Mouse (Mus musculus) thymus, postnatal 0 days (tissue): Measurements from ENCODE around the gene Lasp1. TPM values are rescaled to one million over a fixed set of nuclear protein-coding genes. Genes with fewer than 3 reads are reported as not detected.
"Not testable (repeated sequence)": the region's sequence is repeated elsewhere in the genome, so short reads cannot be mapped to it uniquely, and the experiment has no call there.

Experiments used
- DNase-seq: peaks from one replicate; pipeline ENCODE4 v3.0.0-alpha.2; 2015; ENCODE audit warnings: low spot score
- polyA plus RNA-seq: library from polyadenylated mRNA; unstranded; fragments of >200 nt; fragmentation: Nextera tagmentation; extraction: Ambion mirVana; gene quantifications from 2 replicates; pipeline ENCODE4 v1.2.1, GENCODE M21; 2015

Gene Lasp1
- polyA plus RNA-seq, 1 experiment from 2014 or later = 98.7 TPM

DNA sequence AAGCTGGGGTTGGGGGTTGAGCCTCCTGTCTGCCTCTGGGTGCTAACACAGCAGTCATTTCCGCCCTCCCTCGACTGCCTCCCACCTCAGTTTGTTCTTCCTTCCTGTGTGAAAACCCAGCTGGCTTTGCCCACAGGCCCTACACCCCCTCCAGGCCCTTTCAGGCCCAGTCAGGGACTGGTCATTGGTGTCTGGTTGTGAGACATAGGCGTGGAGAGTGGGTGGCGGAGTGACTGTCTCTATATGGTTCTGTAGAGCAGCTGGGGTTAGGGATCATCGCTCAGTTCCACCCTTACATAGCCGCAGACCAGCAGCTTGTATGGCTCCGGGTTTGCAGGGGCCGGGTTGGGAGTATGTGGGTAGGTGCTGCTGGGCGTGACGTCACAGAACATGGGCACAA, 26.5 kb downstream of the Lasp1 start:
- DNase-seq = peak; percentile 85

- peak; percentile 71 for DNase-seq
Observed at GRCm38 (mm10) chr11:97825971-97826370, 27.2 kb downstream of the Lasp1 start.

DNA sequence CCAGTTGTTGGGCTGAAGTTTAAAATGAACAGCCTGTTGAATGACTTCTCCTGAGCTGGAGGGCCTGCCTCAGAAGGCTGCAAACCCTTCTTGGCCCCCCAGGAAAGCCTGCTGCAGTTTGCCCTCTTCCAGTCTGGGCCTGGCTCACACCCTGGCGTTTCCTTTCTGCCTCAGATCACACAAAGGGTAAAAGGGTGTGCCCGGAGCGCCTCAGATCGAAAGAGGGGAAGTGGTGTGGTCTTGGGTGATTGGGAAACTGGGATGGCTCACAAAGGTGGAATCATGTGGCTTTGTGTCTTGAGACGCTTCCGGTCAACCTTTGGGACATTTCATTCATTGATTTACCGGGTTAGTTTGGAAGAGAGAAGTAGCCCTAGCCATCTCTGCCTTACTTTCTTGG, 27.6 kb downstream of the Lasp1 start:
- peak; percentile 42 for DNase-seq

DNA sequence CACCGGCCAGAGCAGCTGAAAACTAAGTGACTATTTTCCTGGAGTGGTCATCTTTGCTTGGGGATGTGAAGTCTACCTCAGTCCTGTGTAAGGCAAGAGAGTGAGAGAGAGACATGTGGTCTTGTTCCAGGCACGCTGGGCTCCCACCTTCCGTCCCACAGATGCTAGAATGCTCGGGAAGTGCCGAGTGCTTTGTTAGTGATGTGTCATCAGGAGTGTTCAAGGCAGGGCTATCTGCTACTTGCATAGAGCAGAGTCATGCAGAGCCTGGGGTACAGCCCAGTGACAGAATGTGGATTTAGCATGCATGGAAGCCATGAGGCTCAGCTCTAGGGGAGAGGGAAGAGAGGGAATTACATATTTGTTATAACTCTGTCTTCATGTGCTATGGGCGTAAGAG, 28.9 kb downstream of the Lasp1 start:
- DNase-seq = no peak

DNA sequence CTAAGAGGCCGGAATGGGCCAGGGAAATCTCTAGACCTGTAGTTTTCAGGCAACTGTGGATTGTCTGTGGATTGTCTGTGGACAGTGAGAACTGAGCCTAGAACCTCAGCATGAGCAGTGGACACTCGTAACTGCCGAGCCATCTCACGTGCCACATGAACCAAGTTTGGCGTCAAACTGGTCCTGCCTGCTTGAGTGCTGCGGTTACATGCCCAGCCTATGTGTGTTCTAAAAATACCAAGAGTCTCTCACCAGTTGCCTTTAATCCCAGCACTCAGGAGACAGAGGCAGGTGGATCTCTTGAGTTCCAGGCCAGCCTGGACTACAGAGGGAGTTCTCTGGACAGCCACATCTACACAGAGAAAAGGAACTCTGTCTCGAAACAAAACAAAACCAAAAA, 30.6 kb downstream of the Lasp1 start:
- no peak for DNase-seq

DNA sequence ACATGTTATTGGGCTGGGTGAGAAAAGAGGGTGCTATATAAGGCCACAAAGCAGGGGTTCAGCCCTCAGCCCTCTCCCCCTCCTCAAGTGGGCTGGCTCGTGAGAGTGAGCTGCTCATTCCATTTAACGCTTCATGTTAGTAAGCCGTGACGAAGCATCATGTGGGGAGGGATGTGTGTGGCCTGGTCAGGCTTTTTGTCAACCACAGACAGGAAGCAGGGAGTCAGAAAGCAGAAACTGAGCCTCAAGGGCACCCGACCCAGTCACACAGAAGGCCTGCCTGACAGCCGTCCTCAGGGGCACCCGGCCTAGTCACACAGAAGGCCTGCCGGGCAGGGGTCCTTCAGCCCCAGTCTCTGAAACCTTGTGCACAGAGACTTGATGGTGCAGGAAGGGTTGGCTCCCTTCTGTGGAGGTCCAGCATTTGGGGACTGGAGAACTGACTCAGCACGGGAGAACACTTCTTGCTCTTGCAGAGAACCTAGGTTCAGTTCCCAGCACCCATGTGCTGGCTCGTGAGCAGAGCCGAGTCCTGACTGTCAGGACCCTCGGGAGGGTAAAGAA, 31.2 kb downstream of the Lasp1 start:
- no peak for DNase-seq

GRCm38 (mm10) chr11:97830501-97830900, 31.7 kb downstream of the Lasp1 start:
- DNase-seq = no peak

DNA sequence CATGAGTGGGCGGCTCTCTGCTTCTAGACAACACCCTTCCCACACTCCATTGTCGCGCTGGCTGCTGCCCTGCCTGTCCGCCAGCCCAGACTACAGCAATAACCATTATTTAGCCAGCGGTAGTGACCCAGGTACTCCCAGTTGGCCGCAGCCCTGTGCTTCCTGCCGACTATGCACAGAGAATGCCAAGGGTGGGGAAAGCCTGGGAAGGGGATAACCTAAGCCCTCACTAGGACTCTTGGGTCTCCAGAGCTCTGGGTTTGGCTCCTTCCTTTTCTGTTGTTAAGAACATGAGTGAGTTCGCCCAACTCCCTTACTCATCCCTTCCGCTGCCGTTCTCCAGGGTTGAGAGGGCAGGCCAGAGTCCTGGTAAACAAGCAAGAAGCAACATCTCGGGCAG, 33.2 kb downstream of the Lasp1 start:
- no peak for DNase-seq

DNA sequence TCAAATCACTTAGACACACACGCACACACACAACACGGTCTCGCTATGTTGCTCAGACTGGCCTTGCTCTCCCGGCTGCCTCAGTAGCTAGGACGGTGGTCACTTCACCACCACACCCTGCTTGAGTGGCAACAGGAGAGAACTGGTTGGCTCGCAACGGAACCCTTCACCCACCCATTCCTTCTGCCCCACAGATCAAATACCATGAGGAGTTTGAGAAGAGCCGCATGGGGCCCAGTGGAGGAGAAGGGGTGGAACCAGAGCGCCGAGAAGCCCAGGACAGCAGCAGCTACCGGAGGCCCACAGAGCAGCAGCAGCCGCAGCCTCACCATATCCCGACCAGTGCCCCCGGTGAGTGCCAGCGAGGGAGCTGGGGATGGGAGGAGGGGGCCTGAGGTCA, 34.6 kb downstream of the Lasp1 start:
- DNase-seq = no peak

- peak; percentile 63 for DNase-seq
Observed at GRCm38 (mm10) chr11:97836541-97836940, 37.7 kb downstream of the Lasp1 start.

- DNase-seq = not testable (repeated sequence)
Observed at GRCm38 (mm10) chr11:97837051-97837450, 38.3 kb downstream of the Lasp1 start.

DNA sequence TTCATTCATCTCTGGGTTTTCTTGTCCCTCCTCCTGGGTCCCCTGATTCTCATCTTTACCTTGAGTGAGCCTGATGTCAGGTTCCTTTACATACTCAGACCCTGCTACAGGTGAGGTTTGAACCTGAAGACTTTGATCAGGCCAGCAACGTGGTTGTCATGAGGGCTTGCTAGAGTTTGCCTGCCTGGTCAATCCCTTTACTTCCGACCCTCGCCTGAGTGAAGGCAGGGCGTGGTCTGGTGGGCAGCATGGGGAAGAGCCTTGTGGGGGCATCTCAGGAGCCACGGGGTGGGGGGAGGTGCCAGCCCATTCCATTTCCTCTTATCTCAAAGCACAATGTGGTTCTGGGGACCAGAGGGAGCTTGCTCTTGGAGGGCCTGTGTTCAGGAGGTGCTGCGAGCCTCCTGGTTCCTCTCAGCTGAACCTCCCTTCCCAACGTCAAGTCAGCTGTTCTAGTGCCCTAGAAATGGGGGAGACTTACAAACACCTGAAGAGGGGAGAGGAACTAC, 38.9 kb downstream of the Lasp1 start:
- no peak for DNase-seq

GRCm38 (mm10) chr11:97838779-97839440, 40.1 kb downstream of the Lasp1 start:
- no peak for DNase-seq

- no peak for DNase-seq
Observed at GRCm38 (mm10) chr11:97839441-97840134, 40.8 kb downstream of the Lasp1 start.

GRCm38 (mm10) chr11:97840135-97840490, 41.3 kb downstream of the Lasp1 start:
- DNase-seq = no peak

- peak; percentile 38 for DNase-seq
Observed at GRCm38 (mm10) chr11:97840539-97840954, 41.7 kb downstream of the Lasp1 start, which contains the start of gene B230217C12Rik. Gene B230217C12Rik (plus strand): TSS chr11:97840780.

- peak; percentile 50 for DNase-seq
Observed at GRCm38 (mm10) chr11:97840991-97841661, 42.3 kb downstream of the Lasp1 start.

DNA sequence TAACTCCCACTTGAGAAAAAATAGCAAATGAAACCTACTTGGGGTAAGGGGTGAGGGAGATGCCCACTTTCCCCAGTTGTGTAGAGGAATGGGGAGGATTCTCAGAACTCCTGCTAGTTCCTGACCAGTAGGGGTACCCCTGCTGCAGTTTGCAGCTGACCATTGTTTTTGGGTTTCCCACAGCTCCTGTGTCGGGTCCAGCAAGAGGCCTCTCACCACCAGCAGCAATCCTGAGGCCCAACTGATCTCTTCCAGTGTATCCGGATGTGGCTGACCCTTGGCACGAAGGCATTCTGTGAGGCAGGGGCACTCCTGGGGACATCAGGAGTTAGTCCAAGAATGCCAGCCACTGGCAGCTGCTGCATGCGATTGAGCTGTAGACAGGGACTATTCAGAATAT, 43.2 kb downstream of the Lasp1 start:
- DNase-seq = no peak

GRCm38 (mm10) chr11:97850367-97850766, 51.6 kb downstream of the Lasp1 start:
- no peak for DNase-seq

GRCm38 (mm10) chr11:97851601-97852000, 52.8 kb downstream of the Lasp1 start:
- DNase-seq = no peak

DNA sequence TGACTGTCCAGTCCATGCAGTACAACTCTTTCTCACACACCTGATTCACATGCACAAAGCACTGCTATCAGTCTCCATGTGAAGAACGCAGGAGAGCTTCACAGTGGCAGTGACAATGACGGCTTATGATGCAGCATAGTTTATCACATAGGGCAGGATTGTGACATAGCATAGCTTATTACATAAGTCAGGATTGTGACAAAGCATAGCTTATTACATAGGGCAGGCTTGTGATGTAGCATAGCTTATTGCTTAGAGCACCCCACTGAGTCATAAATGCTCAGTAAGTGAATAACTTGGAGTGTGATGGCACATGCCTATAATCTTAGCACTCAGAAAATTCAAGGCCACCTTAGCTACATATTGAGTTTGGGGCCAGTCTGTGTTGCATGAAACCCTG, 56.7 kb downstream of the Lasp1 start:
- no peak for DNase-seq

GRCm38 (mm10) chr11:97862148-97862547, 63.3 kb downstream of the Lasp1 start:
- DNase-seq = no peak
